Mouse (Mus musculus) layer of hippocampus, postnatal 36 days (tissue): Measurements from ENCODE around the gene Pygb. TPM values are rescaled to one million over a fixed set of nuclear protein-coding genes. Genes with fewer than 3 reads are reported as not detected.

Source experiments
- DNase-seq, 2 experiments: peaks; one replicate each; pipeline ENCODE4 v3.0.0; 2022
- total RNA-seq, 2 experiments: library from RNA; stranded (reverse); gene quantifications; 2 replicates each; pipeline ENCODE4 v1.2.3; 2021

Pygb gene
- total RNA-seq, result 100 to 1,000 TPM; 196 to 204 TPM

DNA sequence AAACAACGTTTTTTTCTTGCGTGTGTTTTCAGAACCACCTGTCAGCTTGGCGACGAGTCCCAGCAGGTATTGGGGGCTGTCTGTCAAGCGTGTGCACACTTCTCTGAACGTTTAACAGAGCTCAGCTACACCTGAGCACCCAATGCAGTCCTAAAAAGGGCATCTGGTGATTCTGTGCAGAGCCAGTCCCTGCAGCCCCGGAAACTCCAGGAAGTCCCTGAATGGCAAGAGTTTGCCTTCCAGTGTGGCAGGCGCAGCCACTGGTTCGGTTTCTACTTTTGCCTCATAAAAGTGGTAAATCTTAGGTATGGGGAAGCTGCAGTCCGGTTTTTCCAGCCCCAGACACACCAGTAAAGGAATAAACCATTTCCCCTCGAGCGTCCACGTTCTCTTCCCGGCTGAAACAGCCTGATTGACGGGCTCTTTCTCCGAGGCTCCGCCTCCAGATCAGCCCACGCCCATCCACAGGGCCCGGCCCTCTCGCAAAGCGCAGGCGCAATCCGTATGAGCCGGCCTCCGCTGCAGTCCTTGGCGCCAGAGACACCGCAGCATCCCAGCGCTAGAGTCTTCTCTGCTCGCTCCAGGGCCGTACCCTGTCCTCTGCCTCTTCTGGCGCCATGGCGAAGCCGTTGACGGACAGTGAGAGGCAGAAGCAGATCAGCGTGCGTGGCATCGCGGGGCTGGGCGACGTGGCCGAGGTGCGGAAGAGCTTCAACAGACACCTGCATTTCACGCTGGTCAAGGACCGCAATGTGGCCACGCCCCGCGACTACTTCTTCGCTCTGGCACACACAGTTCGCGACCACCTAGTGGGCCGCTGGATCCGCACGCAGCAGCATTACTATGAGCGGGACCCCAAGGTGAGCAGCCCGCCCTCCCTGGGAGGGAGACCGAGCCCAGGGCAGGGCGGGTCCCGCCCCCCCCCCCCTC, at the start of gene Pygb:
TSS of gene Pygb (plus strand) at position 485 of the 930 bp plus-strand sequence.
- DNase-seq, result peak; percentile 81 to 88

DNA sequence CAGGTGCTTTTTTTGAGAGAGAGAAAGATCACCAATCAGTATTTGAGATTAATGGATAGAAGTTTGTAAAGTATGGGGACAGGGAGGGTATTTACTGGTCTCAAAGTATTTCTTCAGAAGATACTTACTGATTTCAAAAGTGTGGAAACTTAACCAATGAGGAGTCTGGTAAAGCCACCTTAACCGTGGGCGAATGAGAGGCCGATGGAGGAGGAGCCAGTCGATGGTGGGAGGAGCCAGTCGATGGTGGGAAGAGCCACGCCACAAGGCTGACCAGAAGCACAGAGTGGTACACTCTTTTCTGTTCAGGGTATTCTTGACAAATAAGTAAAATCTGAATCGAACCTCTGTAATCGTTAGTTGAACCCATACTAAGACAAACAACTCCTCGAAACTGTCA, 48.7 kb upstream of the Pygb start:
- DNase-seq, result no peak

DNA sequence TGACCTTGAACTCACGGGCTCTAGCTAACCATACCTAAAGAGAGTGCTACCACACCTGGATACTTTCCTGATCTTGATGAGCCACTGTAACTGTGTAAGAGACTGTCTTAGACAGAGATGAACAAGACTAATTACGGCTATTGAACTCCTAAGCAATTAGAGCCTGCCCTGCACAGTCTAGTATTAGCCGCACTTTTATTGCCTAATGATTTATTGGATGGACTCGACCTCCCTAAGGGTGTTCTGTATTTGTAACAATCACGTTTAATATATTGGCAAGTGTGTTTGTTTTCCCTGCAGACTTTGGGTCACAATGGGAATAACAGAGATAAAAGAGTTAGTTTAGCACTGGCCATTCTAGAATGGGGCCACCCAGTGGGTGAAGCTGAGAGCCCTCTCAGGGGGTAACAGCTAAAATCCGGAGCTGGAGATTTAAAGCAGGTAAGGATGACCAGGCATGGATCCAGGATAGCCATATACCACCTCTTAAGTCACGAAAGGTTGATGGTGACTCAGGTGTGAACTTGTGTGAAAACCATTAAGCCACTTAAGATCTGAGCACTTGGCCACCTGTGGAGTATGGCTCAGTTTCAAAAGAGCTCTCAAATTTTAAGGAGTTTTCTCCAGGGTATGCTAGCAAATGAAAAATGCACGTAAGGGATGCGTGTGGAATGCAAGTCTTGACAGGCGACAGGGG, 46.2 kb upstream of the Pygb start:
- no peak for DNase-seq

DNA sequence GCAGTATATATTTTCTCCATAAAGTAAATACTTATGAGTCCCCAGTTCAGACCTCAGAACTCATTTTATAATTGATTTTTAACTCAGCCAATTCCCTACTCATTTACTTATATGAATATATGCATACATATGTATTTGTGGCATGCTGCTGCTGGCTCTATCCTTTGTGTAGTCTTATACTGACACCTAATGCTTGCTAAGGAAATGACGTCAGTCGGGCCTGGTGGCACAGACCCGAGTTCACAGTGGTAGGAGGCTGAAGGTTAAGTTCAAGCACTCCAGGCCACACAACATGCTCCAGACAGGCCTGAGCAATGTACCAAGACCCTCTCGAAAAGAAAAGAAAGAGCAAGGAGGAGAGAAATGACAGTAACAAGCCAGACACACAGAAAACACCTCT, 45.1 kb upstream of the Pygb start:
- no peak for DNase-seq

DNA sequence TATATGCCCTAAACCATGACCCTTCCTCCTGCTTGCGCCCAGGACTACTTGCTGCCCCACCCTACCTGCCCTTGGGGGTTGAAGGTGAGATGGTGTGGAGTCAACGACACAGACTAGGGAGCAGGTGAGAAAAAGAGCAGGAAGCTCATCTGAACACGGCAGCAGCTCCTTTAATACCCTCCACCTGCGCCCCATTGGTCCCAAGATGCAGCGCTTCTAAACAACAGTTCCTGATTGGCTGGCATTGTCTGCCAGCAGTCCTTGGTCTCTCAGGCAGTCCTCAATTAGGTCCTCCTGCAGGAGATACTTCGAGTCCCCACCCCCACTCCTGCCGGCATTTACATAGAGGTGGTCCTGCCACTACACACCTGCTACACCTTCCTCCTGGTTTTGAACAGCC, 41.5 kb upstream of the Pygb start:
- DNase-seq, result no peak

DNA sequence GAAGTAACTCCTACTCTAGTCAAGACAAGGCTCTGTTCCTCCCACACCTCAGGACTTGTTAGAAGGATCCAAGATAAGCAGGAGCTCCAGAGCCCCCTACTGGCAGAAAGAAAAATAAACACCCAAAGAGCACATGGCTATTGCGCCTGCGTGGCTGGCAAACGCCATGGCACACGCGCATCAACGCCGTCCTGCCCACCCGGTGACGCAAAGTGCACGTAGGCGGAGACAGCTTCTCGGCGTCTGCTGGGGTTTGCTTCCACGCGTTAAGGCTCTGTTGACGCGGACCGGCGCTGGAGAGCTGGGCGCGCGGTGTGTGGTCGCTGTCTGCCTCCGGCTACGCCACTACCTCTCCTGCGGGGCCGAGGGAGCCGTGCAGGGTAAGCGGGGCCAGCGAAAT, 37.7 kb upstream of the Pygb start, which contains the start of gene Entpd6:
TSS of gene Entpd6 (plus strand) at position 189 of the 400 bp plus-strand sequence.
- DNase-seq, result peak; percentile 97 to 98

DNA sequence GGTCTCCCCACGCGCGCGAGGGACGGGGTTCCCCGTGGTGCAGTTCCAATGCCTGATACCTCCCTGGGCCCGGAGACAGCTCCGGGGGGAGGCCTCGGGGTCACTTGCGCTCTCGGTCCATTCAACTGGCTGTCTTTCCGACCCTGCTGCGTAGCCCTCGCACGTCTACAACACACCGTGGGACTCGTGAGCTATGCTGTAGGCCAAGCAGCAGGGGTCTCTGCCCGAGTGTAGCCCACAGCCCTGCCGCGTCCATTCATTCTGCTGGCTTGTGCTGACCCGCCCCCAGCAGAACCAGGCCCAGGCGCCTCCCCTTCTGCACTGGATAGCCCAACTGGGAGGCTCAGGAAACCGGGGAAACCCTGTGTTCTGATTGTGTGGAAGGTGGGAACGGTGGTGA, 37.3 kb upstream of the Pygb start:
- no peak for DNase-seq

DNA sequence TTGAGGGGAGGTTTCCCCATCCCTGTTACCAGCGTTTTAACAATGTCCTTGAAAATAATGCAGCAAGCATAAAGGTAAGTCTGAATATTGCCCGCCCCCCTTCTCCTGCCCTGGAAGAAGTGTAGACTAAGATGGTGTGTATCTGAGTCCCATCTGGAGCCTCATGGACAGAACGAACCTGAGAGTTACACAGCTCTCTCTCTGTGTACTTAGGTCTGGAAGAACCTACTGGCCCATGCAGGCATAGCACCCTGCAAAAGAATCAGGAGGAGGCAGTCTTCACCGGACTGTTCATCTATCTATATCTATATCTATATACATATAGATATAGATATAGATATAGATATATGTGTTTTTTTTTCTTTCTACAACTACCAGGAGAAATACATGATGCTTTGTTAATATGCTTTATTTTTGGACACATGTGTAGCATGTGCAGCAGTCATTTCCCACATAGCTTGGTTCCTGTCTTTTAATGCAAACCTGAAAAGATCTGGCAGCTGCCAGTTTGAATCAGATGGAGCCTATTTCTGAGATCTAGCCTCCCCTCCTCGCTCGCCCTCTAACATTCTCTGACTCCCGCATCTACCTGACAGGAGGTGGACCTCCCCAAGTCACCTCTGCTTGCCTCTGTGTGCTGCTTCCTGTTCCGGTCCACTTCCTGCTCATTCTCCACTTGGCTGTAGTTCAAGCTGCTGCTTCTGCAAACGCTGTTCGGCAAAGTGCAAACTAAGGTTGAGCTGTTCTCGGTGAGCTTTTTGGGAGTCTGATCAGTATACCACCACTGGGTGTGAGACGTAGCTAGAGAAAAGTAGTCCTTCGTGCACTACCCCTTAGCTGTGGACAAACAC, 36.2 kb upstream of the Pygb start:
- DNase-seq, result no peak

DNA sequence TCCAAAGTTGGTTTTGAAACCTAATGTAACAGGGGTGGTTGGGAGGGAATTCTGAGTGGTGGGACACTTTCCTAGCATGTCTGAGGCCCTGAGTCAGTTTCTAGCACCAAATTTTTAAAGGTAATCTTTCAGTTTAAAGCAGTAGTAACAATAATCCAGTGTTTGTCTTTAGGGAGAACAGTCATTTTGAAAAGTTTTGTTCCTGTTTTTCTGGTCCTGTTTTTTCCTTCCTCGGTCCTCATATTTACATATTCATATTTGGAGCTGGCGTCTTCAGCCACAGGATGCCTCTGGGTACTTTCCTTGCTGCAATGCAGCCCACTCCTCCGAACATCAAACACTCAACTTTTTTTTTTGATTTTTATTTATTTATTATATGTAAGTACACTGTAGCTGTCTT, 31.5 kb upstream of the Pygb start:
- DNase-seq, result no peak

DNA sequence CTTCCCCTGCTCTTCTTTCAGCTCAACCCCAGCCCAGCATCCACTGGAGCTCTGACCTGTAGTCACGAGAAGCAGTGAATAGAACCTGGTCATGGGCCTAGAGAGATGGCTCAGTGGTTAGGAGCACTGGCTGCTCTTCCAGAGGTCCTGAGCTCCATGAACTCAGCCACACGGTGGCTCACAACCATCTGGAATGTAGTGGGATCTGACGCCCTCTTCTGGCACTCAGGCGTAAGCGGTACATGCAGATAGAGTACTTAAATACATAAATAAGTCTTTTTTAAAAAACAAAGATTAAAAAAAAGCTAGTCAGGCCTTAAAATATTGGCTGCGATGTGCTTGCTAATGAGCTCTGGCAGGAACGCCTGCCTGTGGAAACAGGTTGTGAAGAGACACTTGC, 25.1 kb upstream of the Pygb start:
- no peak for DNase-seq

DNA sequence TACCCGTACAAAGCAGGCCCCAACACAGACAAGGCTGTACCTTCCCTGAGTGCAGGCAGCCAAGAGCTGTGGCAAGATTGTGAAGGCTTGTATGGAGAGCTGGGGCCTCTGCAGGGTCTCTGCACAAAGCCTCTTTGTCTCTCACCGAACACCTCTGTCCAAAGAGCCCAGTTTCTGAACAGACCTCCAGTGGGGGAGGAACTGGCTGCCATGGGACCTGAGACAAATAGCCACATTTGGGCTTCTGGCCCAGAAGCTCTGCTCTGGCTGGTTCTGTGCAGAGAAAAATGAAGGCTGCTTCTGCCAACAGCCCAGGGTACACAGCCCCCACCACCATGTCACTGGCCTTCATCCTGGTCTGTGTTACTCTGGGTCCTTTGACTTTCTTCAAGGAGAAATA, 20.9 kb upstream of the Pygb start:
- peak; percentile 48 to 60 for DNase-seq

DNA sequence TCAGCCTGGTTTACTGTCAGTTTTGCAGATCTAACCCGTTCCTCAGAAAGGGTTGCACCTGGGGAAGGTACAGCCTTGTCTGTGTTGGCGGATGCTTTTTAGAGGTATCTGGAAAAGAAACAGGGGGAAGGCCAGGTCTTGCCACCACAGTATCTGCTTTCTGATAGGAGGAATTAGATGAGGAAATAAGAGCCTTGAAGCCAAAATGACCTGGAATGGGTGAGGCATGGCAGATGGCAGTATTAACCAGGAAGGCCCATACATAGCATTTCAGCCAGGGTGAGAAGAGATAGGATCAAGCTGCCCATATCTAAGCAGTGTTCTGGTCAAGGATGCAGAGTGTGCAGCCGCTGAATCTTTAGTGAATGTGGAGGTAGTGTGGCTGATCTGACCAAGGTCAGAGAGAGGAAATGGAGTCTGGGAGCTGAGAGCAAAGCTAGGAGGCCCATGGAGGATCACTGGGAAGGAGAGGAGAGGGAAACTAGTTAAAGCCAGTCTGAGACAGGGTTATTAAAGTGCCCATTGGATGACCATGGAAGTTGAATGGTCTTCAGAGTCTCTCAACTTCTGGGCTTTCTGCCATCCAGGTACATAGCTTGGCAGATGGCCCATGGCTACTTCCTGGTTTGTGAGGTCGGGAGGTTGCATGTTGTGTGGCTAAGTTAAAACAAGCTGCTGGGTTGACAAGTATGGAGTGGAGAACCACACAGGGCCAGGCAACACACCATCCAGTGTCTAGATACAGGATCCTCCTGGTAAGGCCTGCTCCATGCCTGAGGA, 20.3 kb upstream of the Pygb start:
- DNase-seq, result no peak

DNA sequence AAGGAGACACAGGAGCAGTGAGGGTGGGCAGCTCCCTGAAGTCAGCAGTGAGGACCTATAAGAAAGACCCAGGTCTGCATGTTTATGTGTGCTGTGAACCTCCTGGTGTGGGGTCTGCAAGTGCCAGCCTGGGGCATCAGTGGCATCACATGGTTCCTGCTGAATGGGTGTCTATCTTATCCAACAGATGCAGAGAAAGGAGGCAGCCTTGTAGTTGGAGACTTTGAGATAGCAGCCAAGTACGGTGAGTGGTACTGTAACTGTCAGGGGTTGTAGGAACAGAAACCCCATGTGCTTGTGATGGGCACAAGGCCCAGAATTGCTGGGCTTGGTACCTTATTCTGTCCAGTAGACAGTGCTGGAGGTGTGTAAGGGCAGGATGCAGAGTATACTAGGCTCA, 17.9 kb upstream of the Pygb start:
- no peak for DNase-seq

DNA sequence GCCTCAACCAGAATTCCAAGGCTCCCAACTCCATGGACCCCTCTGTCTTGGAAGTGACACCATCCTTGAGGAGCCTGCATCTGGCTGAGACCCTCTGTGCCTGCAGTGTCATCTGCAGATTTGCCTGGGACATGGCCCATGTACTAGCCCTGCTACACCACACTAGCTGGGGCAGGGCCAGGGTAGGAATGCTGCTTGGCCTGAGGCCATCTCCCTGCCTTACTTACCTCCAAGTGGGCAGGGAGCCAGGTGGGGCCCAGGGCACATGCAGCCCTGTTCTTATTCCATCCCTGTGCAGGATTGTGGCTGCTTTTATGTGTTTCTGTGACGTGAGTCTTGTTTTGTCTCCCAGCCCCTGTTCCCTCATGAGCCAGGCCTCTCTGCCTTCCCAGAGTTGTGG, 15.8 kb upstream of the Pygb start:
- no peak for DNase-seq

DNA sequence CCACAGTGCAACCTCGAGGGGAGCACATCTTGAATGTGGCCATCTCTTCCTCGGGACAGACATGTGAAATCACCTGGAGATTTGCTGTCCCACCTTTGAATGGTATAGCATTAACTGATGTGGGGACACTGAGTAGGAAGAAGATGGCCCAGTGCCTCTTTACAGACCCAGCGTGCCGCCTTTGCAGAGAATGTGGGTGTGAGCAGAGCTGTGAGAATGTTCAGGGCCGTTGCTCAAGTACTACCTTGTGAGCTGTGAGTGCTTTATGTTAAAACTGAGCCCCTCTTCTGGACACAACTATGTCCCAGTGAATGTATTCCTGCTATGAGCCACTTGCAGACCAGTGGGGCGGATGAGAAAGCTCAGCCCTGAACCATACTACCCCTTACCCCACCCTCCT, 15.4 kb upstream of the Pygb start:
- no peak for DNase-seq

DNA sequence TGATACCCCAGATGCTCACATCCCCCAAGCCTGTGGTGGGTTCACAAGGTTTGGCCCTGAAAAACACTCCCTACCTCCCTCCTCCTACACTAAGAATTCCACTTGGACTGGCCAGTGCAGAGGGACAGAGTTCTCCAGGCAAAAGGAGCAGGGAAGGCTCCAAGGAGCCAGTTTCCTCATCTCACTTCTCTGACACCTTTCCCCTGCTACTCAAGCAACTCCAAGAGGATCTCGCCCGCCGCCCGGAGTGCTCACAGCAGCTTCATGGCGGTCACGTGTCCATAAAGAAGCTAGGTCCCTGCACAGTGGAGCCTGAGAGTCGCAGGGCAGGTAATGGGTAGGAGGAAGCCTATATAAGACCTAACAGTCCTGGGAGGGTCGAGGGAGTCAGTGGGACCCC, 14.5 kb upstream of the Pygb start:
- no peak for DNase-seq

DNA sequence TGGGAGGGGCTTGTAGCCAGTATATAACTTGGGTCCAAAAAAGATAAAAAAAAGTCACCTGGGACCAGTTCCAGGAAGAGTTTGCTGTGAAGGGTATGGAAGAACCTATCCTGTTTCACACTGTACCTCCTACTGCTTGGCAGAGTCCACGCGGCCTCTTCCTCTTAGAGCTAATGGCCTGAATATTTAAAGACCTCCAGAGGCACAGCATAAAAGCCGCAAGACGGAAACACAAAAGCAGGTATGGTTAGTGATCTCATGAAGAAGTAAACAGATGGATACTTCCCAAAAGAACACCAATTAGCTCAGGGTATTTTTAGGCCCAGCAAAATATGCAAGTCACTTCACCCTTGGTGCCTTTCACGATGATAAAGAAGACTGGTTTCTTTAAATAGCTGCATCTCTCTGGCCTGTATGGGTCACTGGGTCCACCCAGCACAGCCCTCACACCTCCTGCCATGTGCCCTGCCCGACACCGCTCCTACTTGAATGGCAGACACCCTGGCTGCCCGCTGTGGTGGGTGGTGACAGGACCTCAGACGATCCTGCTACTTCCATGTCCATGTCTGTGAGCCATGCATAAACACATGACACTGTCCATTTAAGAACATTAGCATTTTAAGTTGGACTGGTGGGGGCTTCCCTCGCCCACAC, 13.9 kb upstream of the Pygb start:
- no peak for DNase-seq

DNA sequence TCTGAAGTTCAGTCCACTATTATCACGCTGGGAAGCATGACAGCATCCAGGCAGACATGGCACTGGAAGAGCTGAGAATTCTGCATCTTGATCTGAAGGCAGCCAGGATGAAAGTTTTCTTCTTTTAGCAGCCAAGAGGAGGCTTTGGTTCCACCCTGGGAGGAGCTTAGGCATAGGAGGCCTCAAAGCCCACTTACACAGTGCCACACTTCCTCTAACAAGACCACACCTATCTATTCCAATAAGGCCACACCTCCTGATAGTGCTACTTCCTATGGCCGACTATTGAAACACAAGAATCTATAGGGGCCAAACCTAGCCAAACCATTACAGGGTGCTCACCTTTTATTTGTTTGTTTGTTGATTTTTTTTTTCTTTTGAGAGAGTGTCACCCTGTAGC, 3.7 kb upstream of the Pygb start:
- DNase-seq, result no peak

DNA sequence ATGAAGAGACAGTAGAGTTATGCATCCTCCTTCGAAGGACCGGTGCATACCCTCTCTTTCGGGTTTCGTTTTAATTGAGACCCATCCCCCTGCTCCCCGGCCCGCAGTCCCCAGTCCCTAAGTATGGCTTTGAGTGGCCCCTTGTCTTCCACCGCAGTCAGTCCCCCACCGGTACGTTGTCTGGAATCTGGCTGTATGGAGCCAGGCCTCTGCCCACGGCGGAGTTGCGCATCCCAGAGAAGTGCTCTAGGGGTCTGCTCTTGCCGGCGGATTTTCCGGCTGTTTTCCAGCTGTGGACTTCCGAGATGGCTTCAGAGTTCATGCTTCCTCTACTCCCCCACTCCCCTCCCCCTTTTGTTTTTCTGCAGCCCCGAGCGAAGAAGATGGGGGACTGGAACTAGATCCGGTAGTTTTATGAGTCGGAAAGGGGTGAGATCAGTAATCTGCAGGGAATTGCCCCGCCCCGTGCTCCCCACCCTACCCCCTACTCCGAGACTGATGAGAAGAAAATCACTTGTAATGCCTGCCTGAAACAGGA, 768 bp downstream of the Pygb start:
- DNase-seq, result no peak

DNA sequence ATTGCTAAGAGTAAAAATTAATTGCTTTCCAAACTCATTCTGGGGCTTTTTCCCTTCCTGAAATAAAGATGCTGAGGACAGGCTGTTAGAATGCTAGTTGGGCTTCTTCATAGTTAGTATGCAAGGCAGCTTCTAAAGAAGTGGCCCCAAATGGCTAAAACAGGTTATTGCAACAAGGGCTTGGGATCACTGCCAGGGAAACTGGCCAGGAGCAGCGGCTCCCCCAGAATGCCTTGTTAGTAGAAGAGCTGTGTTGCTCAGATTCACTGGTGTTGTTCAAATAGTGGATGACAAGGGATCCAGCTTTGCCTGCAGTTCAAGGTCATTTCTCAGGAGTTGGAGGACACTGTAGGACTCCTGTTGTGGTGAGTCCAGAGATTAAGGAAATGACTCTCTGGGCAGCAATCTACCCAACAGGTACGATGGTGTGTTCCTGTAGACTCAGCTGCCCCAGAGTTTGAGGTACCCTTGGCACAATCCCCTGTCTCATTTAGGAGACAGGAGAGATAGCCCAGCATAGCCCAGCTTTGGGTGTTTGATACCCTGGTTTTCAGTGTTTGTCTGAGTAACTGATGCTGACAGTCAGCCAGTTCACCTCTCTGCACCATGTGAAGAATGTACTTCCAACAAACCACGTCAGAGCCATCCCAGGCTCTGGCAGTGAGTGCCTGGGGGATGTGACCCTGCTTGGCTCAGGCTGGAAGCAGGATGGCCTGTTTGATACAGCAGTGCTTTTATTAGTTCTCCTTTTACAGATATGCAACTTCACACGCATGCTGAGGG, 2.4 kb downstream of the Pygb start:
- DNase-seq, result peak; percentile 73 to 79
